Mouse (Mus musculus): ENCODE measurements around the gene Kl. TPM values are rescaled to one million over a fixed set of nuclear protein-coding genes. Genes with fewer than 3 reads are reported as not detected.

Kl gene
- polyA plus RNA-seq, 1 experiment from 2014 or later = not detected

- Histone ChIP-seq H3K9ac (no peak overlapping the region), H3K27ac (no peak overlapping the region), H3K4me3 (no peak overlapping the region), H3K9me3 (replicated peaks) (peaks cover 4% of the 10 kb centered on the region; the same call in 1 of the 2 replicates), H3K27me3 (replicated peaks) (no peaks in the 10 kb centered on the region), H3K36me3 (no peaks in the 10 kb centered on the region), H3K4me2 (no peak overlapping the region), H3K4me1 (no peaks in the 10 kb centered on the region)
- ATAC-seq = no peak
- WGBS (ENCODE audit: insufficient replicate concordance) = 37% methylated on average over 3 of the region's 3 CpGs
Observed at GRCm38 (mm10) chr5:150970551-150970950, 18.1 kb downstream of the Kl start.

DNA sequence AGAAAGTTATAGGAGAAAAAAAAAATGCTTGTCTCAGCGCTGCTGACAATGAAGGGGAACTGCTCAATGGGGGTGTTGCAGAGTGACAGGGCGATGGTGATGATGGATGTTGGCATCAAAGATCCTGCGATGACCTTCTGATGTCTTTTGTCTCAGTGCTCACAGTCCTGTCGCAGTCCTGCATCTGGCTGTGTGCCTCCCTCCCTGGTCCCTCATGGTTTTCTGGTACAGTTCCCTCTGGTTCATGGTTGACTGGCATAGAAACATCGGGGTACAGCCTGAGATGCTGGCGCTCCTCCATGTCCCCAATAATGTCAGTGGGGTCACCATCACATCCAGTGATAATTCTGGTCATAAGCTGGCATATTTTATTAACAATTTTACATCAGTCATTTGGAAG is 18.7 kb downstream of the Kl start:
- Histone ChIP-seq H3K36me3 (no peaks in the 10 kb centered on the region), H3K4me1 (no peaks in the 10 kb centered on the region), H3K4me3 (no peak overlapping the region), H3K9me3 (replicated peaks) (peaks cover 4% of the 10 kb centered on the region; the same call in 1 of the 2 replicates), H3K27me3 (replicated peaks) (no peaks in the 10 kb centered on the region), H3K4me2 (no peak overlapping the region), H3K9ac (no peak overlapping the region), H3K27ac (no peak overlapping the region)
- 72% methylated on average over 6 of the region's 6 CpGs for WGBS (ENCODE audit: insufficient replicate concordance)
- no peak for ATAC-seq

DNA sequence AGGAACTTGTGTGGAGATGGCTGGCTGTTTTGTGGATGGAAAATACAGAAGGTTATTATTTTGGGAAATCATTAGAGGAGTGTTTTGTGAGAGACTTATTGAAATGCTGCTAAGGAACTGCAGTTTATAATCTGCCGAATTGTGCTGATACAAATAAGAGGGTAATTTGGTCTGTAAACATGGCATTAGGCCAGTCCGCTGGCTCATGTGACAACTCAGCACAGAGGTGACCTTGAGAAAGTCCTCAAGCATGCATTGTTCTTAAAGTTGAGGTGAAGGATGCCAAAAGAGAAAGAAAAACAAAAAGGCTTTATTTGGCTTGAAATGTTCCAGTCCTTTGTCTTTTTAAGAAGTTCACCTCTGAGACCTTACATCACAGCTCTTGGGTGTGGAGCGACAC is 21.8 kb downstream of the Kl start:
- 77% methylated on average over 3 of the region's 3 CpGs for WGBS (ENCODE audit: insufficient replicate concordance)

DNA sequence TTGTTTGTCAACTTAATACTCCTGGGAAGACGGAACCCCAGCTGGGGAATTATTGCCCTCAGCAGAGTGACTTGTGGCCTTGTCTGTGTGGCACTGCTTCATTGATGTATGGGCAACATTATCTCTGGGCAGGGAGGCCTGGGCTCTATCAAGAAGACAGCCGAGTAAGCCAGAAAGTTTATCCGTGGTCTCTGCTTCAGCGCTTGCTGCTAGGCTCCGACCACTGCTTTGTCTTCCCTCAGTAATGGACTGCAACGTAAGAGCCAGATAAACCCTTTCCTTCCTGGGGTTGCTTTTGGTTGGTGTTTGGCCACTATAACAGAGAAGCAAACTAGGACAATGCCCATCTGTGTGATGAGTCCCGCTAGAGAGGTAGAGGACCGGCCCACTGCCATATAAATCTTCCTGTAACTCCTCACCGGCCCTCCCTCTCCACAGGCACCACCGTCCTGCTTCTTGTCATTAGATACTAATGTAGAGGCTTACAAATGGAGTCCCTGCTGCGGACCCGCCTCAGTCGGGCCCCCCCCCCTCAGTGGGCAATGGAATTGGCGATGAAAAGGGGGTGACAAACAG is 25.1 kb downstream of the Kl start:
- Histone ChIP-seq H3K4me2 (no peak overlapping the region), H3K4me3 (no peak overlapping the region), H3K9me3 (replicated peaks) (no peaks in the 10 kb centered on the region), H3K4me1 (no peaks in the 10 kb centered on the region), H3K36me3 (no peaks in the 10 kb centered on the region), H3K9ac (no peak overlapping the region), H3K27me3 (replicated peaks) (no peaks in the 10 kb centered on the region), H3K27ac (no peak overlapping the region)
- ATAC-seq = no peak
- WGBS (ENCODE audit: insufficient replicate concordance) = 69% methylated on average over 14 of the region's 14 CpGs

More for the DNA sequence above, 21.8 kb downstream of the Kl start:
- Histone ChIP-seq H3K9ac (no peak overlapping the region), H3K4me2 (no peak overlapping the region), H3K9me3 (replicated peaks) (no peaks in the 10 kb centered on the region), H3K36me3 (no peaks in the 10 kb centered on the region), H3K27me3 (replicated peaks) (no peaks in the 10 kb centered on the region), H3K4me3 (no peak overlapping the region), H3K4me1 (no peaks in the 10 kb centered on the region), H3K27ac (no peak overlapping the region)
- ATAC-seq = no peak

DNA sequence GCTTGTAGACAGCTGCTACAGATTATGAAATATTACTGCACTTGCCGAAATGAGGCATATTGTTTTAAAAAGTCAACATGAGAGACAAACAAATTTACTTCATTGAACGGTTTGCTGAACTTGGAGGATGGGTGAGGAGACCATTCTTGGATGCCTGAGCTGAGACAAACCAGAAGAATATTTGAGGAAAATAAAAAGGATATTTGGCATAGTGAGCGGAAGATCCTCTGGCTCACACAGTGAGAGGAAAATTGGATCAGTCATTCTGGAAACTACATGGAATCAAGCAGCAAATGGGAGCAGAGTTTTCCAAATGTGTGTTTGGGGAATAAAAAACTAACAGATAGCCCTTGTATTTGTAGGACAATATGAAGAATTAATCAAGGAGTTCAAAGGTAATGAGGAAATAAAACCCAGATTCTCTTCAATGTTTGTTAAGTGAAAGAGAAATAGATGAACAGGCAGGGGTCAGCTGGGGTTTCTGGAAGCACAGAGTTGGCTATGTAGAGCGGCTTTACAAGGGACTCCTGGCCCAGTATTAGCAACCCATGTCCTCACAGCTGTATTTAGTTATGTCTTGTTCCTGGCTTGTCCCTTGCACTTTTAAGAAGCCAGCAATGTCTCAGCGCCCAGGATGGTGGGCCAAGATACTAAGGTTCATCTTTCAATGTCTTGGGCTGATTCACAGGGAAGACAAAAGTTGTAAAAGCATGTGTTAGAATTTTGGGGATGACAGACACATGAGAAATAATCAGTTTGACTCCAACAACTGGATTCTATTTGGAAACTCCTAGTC is 27.1 kb downstream of the Kl start:
- no peak for ATAC-seq
- Histone ChIP-seq H3K27ac (no peak overlapping the region), H3K4me2 (no peak overlapping the region), H3K36me3 (no peaks in the 10 kb centered on the region), H3K27me3 (replicated peaks) (no peaks in the 10 kb centered on the region), H3K9me3 (replicated peaks) (no peaks in the 10 kb centered on the region), H3K4me1 (no peaks in the 10 kb centered on the region), H3K9ac (no peak overlapping the region), H3K4me3 (no peak overlapping the region)
- 69% methylated on average over 5 of the region's 5 CpGs for WGBS (ENCODE audit: insufficient replicate concordance)

GRCm38 (mm10) chr5:150982082-150982481 is 29.7 kb downstream of the Kl start:
- H3K4me3 ChIP-seq = no peak overlapping the region
- no peaks in the 10 kb centered on the region for H3K36me3 ChIP-seq
- no peak for ATAC-seq
- no peaks in the 10 kb centered on the region for H3K9me3 ChIP-seq (replicated peaks)
- WGBS (ENCODE audit: insufficient replicate concordance) = 62% methylated on average over 2 of the region's 2 CpGs
- H3K4me1 ChIP-seq = no peaks in the 10 kb centered on the region
- no peak overlapping the region for H3K27ac ChIP-seq
- H3K9ac ChIP-seq = no peak overlapping the region
- no peak overlapping the region for H3K4me2 ChIP-seq
- no peaks in the 10 kb centered on the region for H3K27me3 ChIP-seq (replicated peaks)

- Histone ChIP-seq H3K4me1 (no peaks in the 10 kb centered on the region), H3K9me3 (replicated peaks) (no peaks in the 10 kb centered on the region), H3K4me2 (no peak overlapping the region), H3K4me3 (no peak overlapping the region), H3K27ac (no peak overlapping the region), H3K9ac (no peak overlapping the region), H3K36me3 (no peaks in the 10 kb centered on the region), H3K27me3 (replicated peaks) (no peaks in the 10 kb centered on the region)
- WGBS (ENCODE audit: insufficient replicate concordance) = 72% methylated on average over 7 of the region's 7 CpGs
- ATAC-seq = no peak
Observed at GRCm38 (mm10) chr5:150994096-150994495, 41.7 kb downstream of the Kl start.

DNA sequence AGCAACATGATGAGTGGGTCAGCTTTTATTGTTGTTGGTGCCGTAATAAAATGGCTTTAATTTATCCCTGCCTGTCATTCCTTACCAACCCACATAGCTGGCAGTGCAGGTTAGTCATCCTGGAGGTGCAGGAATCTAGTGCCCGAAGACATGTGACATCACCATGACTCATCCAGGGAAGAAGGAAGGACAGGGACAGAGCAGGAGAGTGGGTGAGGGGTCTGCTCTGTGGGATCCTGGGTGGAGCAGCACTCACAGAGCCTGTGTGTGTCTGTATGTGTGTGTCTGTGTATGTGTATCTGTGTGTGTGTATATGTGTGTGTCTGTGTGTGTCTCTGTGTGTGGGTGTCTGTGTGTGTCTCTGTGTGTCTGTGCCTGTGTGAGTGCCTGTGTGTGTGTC is 44.2 kb downstream of the Kl start:
- WGBS (ENCODE audit: insufficient replicate concordance) = 63% methylated on average over 2 of the region's 2 CpGs
- no peaks in the 10 kb centered on the region for H3K4me1 ChIP-seq
- H3K9ac ChIP-seq = no peak overlapping the region
- no peaks in the 10 kb centered on the region for H3K9me3 ChIP-seq (replicated peaks)
- H3K36me3 ChIP-seq = no peaks in the 10 kb centered on the region
- no peak overlapping the region for H3K27ac ChIP-seq
- no peak overlapping the region for H3K4me3 ChIP-seq
- ATAC-seq = no peak
- H3K4me2 ChIP-seq = no peak overlapping the region
- no peaks in the 10 kb centered on the region for H3K27me3 ChIP-seq (replicated peaks)

- H3K27ac ChIP-seq = no peak overlapping the region
- no peak overlapping the region for H3K4me2 ChIP-seq
- ATAC-seq = no peak
- no peaks in the 10 kb centered on the region for H3K27me3 ChIP-seq (replicated peaks)
- 67% methylated on average over 7 of the region's 7 CpGs for WGBS (ENCODE audit: insufficient replicate concordance)
- H3K9me3 ChIP-seq (replicated peaks) = no peaks in the 10 kb centered on the region
- no peak overlapping the region for H3K4me3 ChIP-seq
- no peaks in the 10 kb centered on the region for H3K4me1 ChIP-seq
- H3K9ac ChIP-seq = no peak overlapping the region
- H3K36me3 ChIP-seq = no peaks in the 10 kb centered on the region
Observed at GRCm38 (mm10) chr5:151001111-151001510, 48.7 kb downstream of the Kl start.

- Histone ChIP-seq H3K9ac (no peak overlapping the region), H3K36me3 (no peaks in the 10 kb centered on the region), H3K4me1 (no peaks in the 10 kb centered on the region), H3K27ac (no peak overlapping the region), H3K9me3 (replicated peaks) (no peaks in the 10 kb centered on the region), H3K4me3 (no peak overlapping the region), H3K27me3 (replicated peaks) (no peaks in the 10 kb centered on the region), H3K4me2 (no peak overlapping the region)
- WGBS (ENCODE audit: insufficient replicate concordance) = 78% methylated on average over 4 of the region's 4 CpGs
- ATAC-seq = no peak
Observed at GRCm38 (mm10) chr5:151002051-151002450, 49.6 kb downstream of the Kl start.

- Histone ChIP-seq H3K27me3 (replicated peaks) (no peaks in the 10 kb centered on the region), H3K36me3 (no peaks in the 10 kb centered on the region), H3K9me3 (replicated peaks) (no peaks in the 10 kb centered on the region), H3K4me1 (no peaks in the 10 kb centered on the region), H3K9ac (no peak overlapping the region), H3K27ac (no peak overlapping the region), H3K4me2 (no peak overlapping the region), H3K4me3 (no peak overlapping the region)
- WGBS (ENCODE audit: insufficient replicate concordance) = 56% methylated on average over 1 of the region's 1 CpGs
- no peak for ATAC-seq
Observed at GRCm38 (mm10) chr5:151004216-151004755, 51.9 kb downstream of the Kl start.

- 60% methylated on average over 5 of the region's 5 CpGs for WGBS (ENCODE audit: insufficient replicate concordance)
- Histone ChIP-seq H3K27ac (no peak overlapping the region), H3K4me3 (no peak overlapping the region)
Observed at GRCm38 (mm10) chr5:151018450-151018849, 66.0 kb downstream of the Kl start.

More at GRCm38 (mm10) chr5:151018450-151018849, 66.0 kb downstream of the Kl start:
- H3K27me3 ChIP-seq (replicated peaks) = no peaks in the 10 kb centered on the region
- no peak overlapping the region for H3K4me2 ChIP-seq
- ATAC-seq = no peak
- peaks cover 3% of the 10 kb centered on the region; the same call in 1 of the 2 replicates for H3K9me3 ChIP-seq (replicated peaks)
- H3K4me1 ChIP-seq = no peaks in the 10 kb centered on the region
- no peak overlapping the region for H3K9ac ChIP-seq
- no peaks in the 10 kb centered on the region for H3K36me3 ChIP-seq

Data from liver, embryonic 12.5 days (tissue).